Mouse (Mus musculus) lung, postnatal 14 days (tissue): ENCODE data around the gene Ssr1.
A peak's percentile ranks its signal among the peaks of the same experiment; 100 is the strongest.

Experiments used
- DNase-seq: peaks from one replicate; pipeline ENCODE4 v3.0.0; 2021

Ssr1 gene

GRCm38 (mm10) chr13:37979506-37979905 lies 14.5 kb downstream of the Ssr1 start:
- no peak for DNase-seq

GRCm38 (mm10) chr13:37974731-37975130 lies 19.3 kb downstream of the Ssr1 start:
- no peak for DNase-seq

- no peak for DNase-seq
Measured at GRCm38 (mm10) chr13:37974036-37974435, 20.0 kb downstream of the Ssr1 start.

GRCm38 (mm10) chr13:37970887-37971530 lies 23.0 kb downstream of the Ssr1 start:
- DNase-seq, result peak; percentile 35

- no peak for DNase-seq
Measured at GRCm38 (mm10) chr13:37969988-37970387, 24.0 kb downstream of the Ssr1 start.

GRCm38 (mm10) chr13:37969337-37969736 lies 24.7 kb downstream of the Ssr1 start:
- DNase-seq, result peak; percentile 94

GRCm38 (mm10) chr13:37967565-37967964 lies 26.5 kb downstream of the Ssr1 start:
- DNase-seq, result no peak

GRCm38 (mm10) chr13:37967052-37967437 lies 27.0 kb downstream of the Ssr1 start:
- peak; percentile 69 for DNase-seq

GRCm38 (mm10) chr13:37966256-37967051 lies 27.6 kb downstream of the Ssr1 start:
- no peak for DNase-seq

- DNase-seq, result no peak
Measured at GRCm38 (mm10) chr13:37965126-37965914, 28.7 kb downstream of the Ssr1 start.

- DNase-seq, result no peak
Measured at GRCm38 (mm10) chr13:37964128-37965087, 29.6 kb downstream of the Ssr1 start.

GRCm38 (mm10) chr13:37963354-37964007 lies 30.5 kb downstream of the Ssr1 start:
- peak; percentile 84 for DNase-seq

- DNase-seq, result no peak
Measured at GRCm38 (mm10) chr13:37962541-37962940, 31.5 kb downstream of the Ssr1 start.

GRCm38 (mm10) chr13:37959936-37960335 lies 34.1 kb downstream of the Ssr1 start:
- DNase-seq, result no peak

- DNase-seq, result no peak
Measured at GRCm38 (mm10) chr13:37959239-37959907, 34.6 kb downstream of the Ssr1 start.

GRCm38 (mm10) chr13:37958498-37959238 lies 35.3 kb downstream of the Ssr1 start:
- no peak for DNase-seq

- DNase-seq, result no peak
Measured at GRCm38 (mm10) chr13:37954318-37954717, 39.7 kb downstream of the Ssr1 start.

- no peak for DNase-seq
Measured at GRCm38 (mm10) chr13:37952981-37953380, 41.0 kb downstream of the Ssr1 start.

- DNase-seq, result peak; percentile 93
Measured at GRCm38 (mm10) chr13:37946734-37947133, 47.3 kb downstream of the Ssr1 start.

- DNase-seq, result no peak
Measured at GRCm38 (mm10) chr13:37945392-37945791, 48.6 kb downstream of the Ssr1 start.
